Mouse (Mus musculus): Measurements from ENCODE around the gene Fam114a2. TPM values are rescaled to one million over a fixed set of nuclear protein-coding genes. Genes with fewer than 3 reads are reported as not detected.

Gene Fam114a2
- total and polyA plus RNA-seq, 2 experiments from 2014 or later: 43.7 to 61.0 TPM

- ATAC-seq (no peak), DNase-seq (no peak)
- no peaks in the 10 kb centered on the region for H3K9me3 ChIP-seq (ENCODE audit: low read length)
- no peak overlapping the region for H3K9ac ChIP-seq
- no peaks in the 10 kb centered on the region; the same call in 1 of the 2 replicates for H3K27me3 ChIP-seq (ENCODE audit: insufficient read depth, low read length)
- H3K36me3 ChIP-seq (ENCODE audit: insufficient read depth): no peaks in the 10 kb centered on the region
- 73% methylated on average over 5 of the region's 5 CpGs for WGBS
- H3K4me2 ChIP-seq (ENCODE audit: low read depth): no peak overlapping the region
- H3K27ac ChIP-seq (ENCODE audit: low read depth, low read length): no peak overlapping the region
- no peak for TF ChIP-seq CTCF (IDR thresholded peaks at IDR 0.05; ENCODE audit: low read depth)
- H3K4me1 ChIP-seq (ENCODE audit: insufficient read depth): no peaks in the 10 kb centered on the region
- H3K4me3 ChIP-seq (ENCODE audit: low read depth, low read length): no peak overlapping the region
Measured at GRCm38 (mm10) chr11:57454421-57454820, 64.0 kb downstream of the Fam114a2 start.

- WGBS: 77% methylated on average over 6 of the region's 6 CpGs
Measured at GRCm38 (mm10) chr11:57445237-57445962, 73.0 kb downstream of the Fam114a2 start.

GRCm38 (mm10) chr11:57434153-57434552 is 84.3 kb downstream of the Fam114a2 start:
- Histone ChIP-seq H3K4me1 (ENCODE audit: insufficient read depth) (no peaks in the 10 kb centered on the region), H3K36me3 (ENCODE audit: insufficient read depth) (no peaks in the 10 kb centered on the region), H3K4me3 (ENCODE audit: low read depth, low read length) (no peak overlapping the region), H3K4me2 (ENCODE audit: low read depth) (no peak overlapping the region), H3K9me3 (ENCODE audit: low read length) (no peaks in the 10 kb centered on the region), H3K9ac (no peak overlapping the region), H3K27ac (ENCODE audit: low read depth, low read length) (no peak overlapping the region), H3K27me3 (ENCODE audit: insufficient read depth, low read length) (no peaks in the 10 kb centered on the region)
- no peak for TF ChIP-seq CTCF (IDR thresholded peaks at IDR 0.05; ENCODE audit: low read depth)
- DNase-seq (no peak), ATAC-seq (no peak)
- WGBS: 20% methylated on average over 1 of the region's 1 CpGs

More at GRCm38 (mm10) chr11:57445237-57445962, 73.0 kb downstream of the Fam114a2 start:
- H3K27ac ChIP-seq (ENCODE audit: low read depth, low read length): no peak overlapping the region
- no peaks in the 10 kb centered on the region for H3K36me3 ChIP-seq (ENCODE audit: insufficient read depth)
- no peak for TF ChIP-seq CTCF (IDR thresholded peaks at IDR 0.05; ENCODE audit: low read depth)
- no peaks in the 10 kb centered on the region for H3K9me3 ChIP-seq (ENCODE audit: low read length)
- H3K27me3 ChIP-seq (ENCODE audit: insufficient read depth, low read length): no peaks in the 10 kb centered on the region
- no peak overlapping the region for H3K4me3 ChIP-seq (ENCODE audit: low read depth, low read length)
- DNase-seq (no peak), ATAC-seq (no peak)
- H3K4me2 ChIP-seq (ENCODE audit: low read depth): no peak overlapping the region
- H3K4me1 ChIP-seq (ENCODE audit: insufficient read depth): no peaks in the 10 kb centered on the region
- H3K9ac ChIP-seq: no peak overlapping the region

Other genes starting within 250 kb of the Fam114a2 start
- gene Mfap3, start within 50 bp of the Fam114a2 start, total RNA-seq (2014; rRNA removed): 40.7 and 49.9 TPM in 2 replicates
- 33.2 and 52.9 TPM in 2 replicates for gene Mfap3, start within 50 bp of the Fam114a2 start, polyA plus RNA-seq (2015; fragmentation: Nextera tagmentation; extraction: Ambion mirVana)
- 14.5 and 20.7 TPM in 2 replicates for gene Galnt10, start 126.8 kb upstream of the Fam114a2 start, total RNA-seq (2014; rRNA removed)
- 8.0 and 9.5 TPM in 2 replicates for gene Galnt10, start 126.8 kb upstream of the Fam114a2 start, polyA plus RNA-seq (2015; fragmentation: Nextera tagmentation; extraction: Ambion mirVana)

All from forebrain, postnatal 0 days (tissue).